Mouse (Mus musculus): ENCODE measurements around the gene Top1.

Top1 gene

GRCm38 (mm10) chr2:160627207-160628025, 18.3 kb upstream of the Top1 start:
- ChIA-PET CTCF (interaction anchor here in 2 of 4 experiments (0.6 to 0.7 kb wide), 4 partner anchors 26 to 725 kb away, joined by 3 to 4 read pairs (median 3); no protein-coding TSS in a partner anchor), POLR2A (interaction anchor here in 2 of 4 experiments (1.0 to 3.0 kb wide), 6 partner anchors 9 to 32 kb away, joined by 3 to 28 read pairs (median 5); no protein-coding TSS in a partner anchor)

GRCm38 (mm10) chr2:160628055-160628454, 17.6 kb upstream of the Top1 start:
- ChIA-PET CTCF (interaction anchor here (0.6 to 0.7 kb wide), 6 partner anchors 26 to 1764 kb away, joined by 3 to 9 read pairs (median 4); no protein-coding TSS in a partner anchor), POLR2A (interaction anchor here in 2 of 4 experiments (0.6 to 3.0 kb wide), 11 partner anchors 9 to 1369 kb away, joined by 3 to 28 read pairs (median 3); partner anchors contain the start of gene Top1 (in 1 of the 2))

GRCm38 (mm10) chr2:160628666-160629527, 16.8 kb upstream of the Top1 start:
- ChIA-PET POLR2A (interaction anchor here in 2 of 4 experiments (0.6 to 3.0 kb wide), 13 partner anchors 10 to 1370 kb away, joined by 3 to 28 read pairs (median 3); partner anchors contain the start of gene Top1 (in 1 of the 2)), CTCF (interaction anchor here in 2 of 4 experiments (0.6 to 0.7 kb wide), 2 partner anchors 27 to 1765 kb away, joined by 4 to 9 read pairs; no protein-coding TSS in a partner anchor)

GRCm38 (mm10) chr2:160629528-160629830, 16.2 kb upstream of the Top1 start:
- ChIA-PET CTCF (no interaction called here), POLR2A (interaction anchor here in 2 of 4 experiments (0.9 to 3.0 kb wide), 6 partner anchors 11 to 27 kb away, joined by 3 to 28 read pairs (median 5); no protein-coding TSS in a partner anchor)

- CTCF ChIA-PET = no interaction called here
- POLR2A ChIA-PET = interaction anchor here in 1 of 4 experiments (2.2 kb wide), 1 partner anchor 9 kb away, joined by 19 read pairs; no protein-coding TSS in a partner anchor
These were observed 14.7 kb upstream of the Top1 start for GRCm38 (mm10) chr2:160630872-160631597.

GRCm38 (mm10) chr2:160639911-160640717, 5.6 kb upstream of the Top1 start:
- CTCF ChIA-PET = interaction anchor here in 2 of 4 experiments (0.6 kb wide), 2 partner anchors 241 to 245 kb away, joined by 3 to 6 read pairs; no protein-coding TSS in a partner anchor
- POLR2A ChIA-PET = interaction anchor here in 2 of 4 experiments (0.6 to 3.8 kb wide), 14 partner anchors 8 to 247 kb away, joined by 3 to 28 read pairs (median 5); no protein-coding TSS in a partner anchor

GRCm38 (mm10) chr2:160641176-160641575, 4.5 kb upstream of the Top1 start:
- CTCF ChIA-PET = interaction anchor here in 1 of 4 experiments (0.6 kb wide), 1 partner anchor 23 kb away, joined by 4 read pairs; no protein-coding TSS in a partner anchor
- POLR2A ChIA-PET = interaction anchor here in 1 of 4 experiments (1.2 to 3.8 kb wide), 5 partner anchors 10 to 28 kb away, joined by 3 to 28 read pairs (median 10); no protein-coding TSS in a partner anchor

- CTCF ChIA-PET = interaction anchor here in 1 of 4 experiments (0.6 kb wide), 1 partner anchor 61 kb away, joined by 10 read pairs; no protein-coding TSS in a partner anchor
- POLR2A ChIA-PET = interaction anchor here (0.5 to 11.2 kb wide), 20 partner anchors 8 to 280 kb away, joined by 3 to 182 read pairs (median 3); no protein-coding TSS in a partner anchor
These were observed 606 bp downstream of the Top1 start for GRCm38 (mm10) chr2:160646144-160646844.

GRCm38 (mm10) chr2:160646845-160647178, 1.1 kb downstream of the Top1 start:
- ChIA-PET CTCF (no interaction called here), POLR2A (interaction anchor here in 2 of 4 experiments (0.5 to 11.2 kb wide), 9 partner anchors 9 to 274 kb away, joined by 3 to 182 read pairs (median 5); no protein-coding TSS in a partner anchor)

- CTCF ChIA-PET = no interaction called here
- POLR2A ChIA-PET = interaction anchor here in 3 of 4 experiments (0.7 to 11.2 kb wide), 10 partner anchors 8 to 234 kb away, joined by 3 to 182 read pairs (median 5); no protein-coding TSS in a partner anchor
These were observed 2.4 kb downstream of the Top1 start for GRCm38 (mm10) chr2:160648097-160648496.

GRCm38 (mm10) chr2:160649072-160649471, 3.4 kb downstream of the Top1 start:
- POLR2A ChIA-PET = interaction anchor here in 3 of 4 experiments (0.6 to 11.2 kb wide), 15 partner anchors 9 to 1296 kb away, joined by 3 to 182 read pairs (median 4); no protein-coding TSS in a partner anchor

GRCm38 (mm10) chr2:160651165-160651564, 5.5 kb downstream of the Top1 start:
- ChIA-PET POLR2A (interaction anchor here in 2 of 4 experiments (0.6 to 11.2 kb wide), 4 partner anchors 7 to 199 kb away, joined by 3 to 182 read pairs (median 4); no protein-coding TSS in a partner anchor), CTCF (no interaction called here)

More at GRCm38 (mm10) chr2:160649072-160649471, 3.4 kb downstream of the Top1 start:
- CTCF ChIA-PET = interaction anchor here in 1 of 4 experiments (1.4 kb wide), 1 partner anchor 236 kb away, joined by 3 read pairs; no protein-coding TSS in a partner anchor

- CTCF ChIA-PET = no interaction called here
- POLR2A ChIA-PET = interaction anchor here in 3 of 4 experiments (0.6 to 11.2 kb wide), 22 partner anchors 4 to 688 kb away, joined by 3 to 182 read pairs (median 3); partner anchors contain the start of gene Top1 (in 1 of the 3)
These were observed 7.5 kb downstream of the Top1 start for GRCm38 (mm10) chr2:160653218-160653617.

- POLR2A ChIA-PET = interaction anchor here (0.6 to 10.7 kb wide), 32 partner anchors 7 to 1806 kb away, joined by 3 to 182 read pairs (median 4); partner anchors contain the start of genes Top1 (in 4 of the 4), Chd6 (in 1 of the 4), Lpin3 (in 1 of the 4) and Plcg1 (in 1 of the 4)
- CTCF ChIA-PET = interaction anchor here in 1 of 4 experiments (0.7 kb wide), 1 partner anchor 229 kb away, joined by 3 read pairs; no protein-coding TSS in a partner anchor
These were observed 9.9 kb downstream of the Top1 start for GRCm38 (mm10) chr2:160655561-160655960.

GRCm38 (mm10) chr2:160656234-160656633, 10.5 kb downstream of the Top1 start:
- ChIA-PET POLR2A (interaction anchor here in 3 of 4 experiments (0.6 to 10.7 kb wide), 27 partner anchors 8 to 1807 kb away, joined by 3 to 182 read pairs (median 4); partner anchors contain the start of genes Top1 (in 3 of the 3), Chd6 (in 1 of the 3), Lpin3 (in 1 of the 3) and Zhx3 (in 1 of the 3)), CTCF (interaction anchor here in 1 of 4 experiments (0.7 kb wide), 1 partner anchor 228 kb away, joined by 3 read pairs; no protein-coding TSS in a partner anchor)

All from embryonic stem cell, embryonic (primary cell).